Mouse (Mus musculus) lung, embryonic 15.5 days (tissue): ENCODE measurements around the gene Zfp281. TPM values are rescaled to one million over a fixed set of nuclear protein-coding genes. Genes with fewer than 3 reads are reported as not detected.

Experiments used
- ATAC-seq: fragments of 200-750 bp; cut with Nextera tagmentation; 2 replicates; pipeline ENCODE4 v1.8.0; 2017; ENCODE audit warnings: moderate number of reproducible peaks, borderline replicate concordance; ENCODE audit not compliant: low FRiP score, low TSS enrichment; ENCODE audit errors: extremely low read depth
- H3K27ac ChIP-seq: fragments of 300-500 bp; sonication (generic); 2 replicates; pipeline ENCODE4 v1.5.1; 2015; ENCODE audit warnings: moderate library complexity, mild to moderate bottlenecking, inconsistent platforms
- H3K27me3 ChIP-seq: fragments of 300-500 bp; sonication (generic); 2 replicates; pipeline ENCODE4 v1.6.1; 2015; ENCODE audit warnings: inconsistent platforms
- H3K36me3 ChIP-seq: fragments of 300-500 bp; sonication (generic); 2 replicates; pipeline ENCODE4 v1.6.1; 2015; ENCODE audit warnings: inconsistent platforms
- H3K4me1 ChIP-seq: fragments of 300-500 bp; sonication (generic); 2 replicates; pipeline ENCODE4 v1.6.1; 2015; ENCODE audit warnings: inconsistent platforms
- H3K4me2 ChIP-seq: fragments of 300-500 bp; sonication (generic); 2 replicates; pipeline ENCODE4 v1.6.1; 2015; ENCODE audit warnings: inconsistent platforms, mild to moderate bottlenecking, moderate library complexity
- H3K4me3 ChIP-seq: fragments of 300-500 bp; sonication (generic); 2 replicates; pipeline ENCODE4 v1.5.1; 2015; ENCODE audit warnings: mild to moderate bottlenecking, inconsistent platforms
- H3K9ac ChIP-seq: fragments of 300-500 bp; sonication (generic); 2 replicates; pipeline ENCODE4 v1.6.1; 2015; ENCODE audit warnings: inconsistent platforms
- H3K9me3 ChIP-seq: fragments of 300-500 bp; sonication (generic); 2 replicates; pipeline ENCODE4 v1.6.1; 2016; ENCODE audit warnings: inconsistent platforms
- WGBS: fragments of 180-500 bp; shearing (Covaris S2); methylation state at CpG from one replicate; pipeline ENCODE4 v1.1.7; 2015; 5-methylcytosine and 5-hydroxymethylcytosine counted together
- polyA plus RNA-seq: library from polyadenylated mRNA; unstranded; fragments of >200 nt; fragmentation: Nextera tagmentation; extraction: Ambion mirVana; gene quantifications from 2 replicates; pipeline ENCODE4 v1.2.1, GENCODE M21; 2015

The Zfp281 gene
- polyA plus RNA-seq: 20.6 and 22.3 TPM in 2 replicates

DNA sequence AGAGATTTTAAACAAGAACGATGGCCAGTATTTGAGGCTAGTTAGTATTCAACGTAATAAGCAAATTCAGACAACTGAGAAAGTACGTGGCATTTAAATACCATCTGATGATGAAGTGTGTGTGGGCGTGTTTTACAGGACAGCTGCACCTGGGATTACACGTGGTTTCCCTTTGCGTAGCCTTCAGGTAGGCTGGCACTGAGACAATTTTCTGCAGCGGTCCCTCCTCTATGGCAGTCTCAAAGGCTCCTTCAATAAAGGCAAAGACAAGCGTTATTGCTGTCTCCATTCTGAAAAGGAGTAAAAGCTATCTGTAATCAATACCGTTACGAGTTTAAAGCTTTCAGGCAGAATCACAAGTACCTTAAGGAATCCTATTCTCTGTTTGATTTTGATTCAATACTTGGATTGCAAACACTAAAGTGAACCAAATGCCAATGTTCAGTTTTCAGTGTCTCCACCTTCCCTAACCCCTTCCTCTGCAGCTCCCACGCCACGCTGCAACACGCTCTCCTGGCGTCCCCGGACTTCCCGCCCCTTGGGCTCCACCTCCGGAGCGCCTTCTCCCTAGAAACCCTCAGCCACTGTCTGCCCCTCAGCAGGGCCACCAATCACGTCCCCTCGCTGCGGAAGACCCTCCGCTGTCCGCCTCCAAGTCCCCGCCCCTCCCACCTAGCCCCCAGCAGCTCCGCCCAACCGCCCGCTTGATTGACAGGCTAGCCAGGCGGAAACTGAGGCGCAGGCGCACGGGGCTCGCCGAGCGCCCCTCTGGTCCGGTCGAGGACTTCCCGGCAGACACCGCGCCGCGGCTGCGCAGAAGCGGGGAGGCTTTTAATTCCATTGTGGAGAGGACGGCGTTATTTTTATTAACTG is at the start of gene Zfp281:
Gene Zfp281, plus strand, starts transcription at position 756 of the 873 bp plus-strand sequence.
- H3K4me3 ChIP-seq: peak within 1 kb of the TSS; percentile 96
- H3K27ac ChIP-seq: peak within 1 kb of the TSS; percentile 88
- H3K4me1 ChIP-seq: peaks cover 36% of the 10 kb centered on the region
- no peaks in the 10 kb centered on the region for H3K27me3 ChIP-seq
- ATAC-seq: peak; percentile 99
- peak within 1 kb of the TSS; percentile 85 for H3K4me2 ChIP-seq
- no peaks in the 10 kb centered on the region for H3K9me3 ChIP-seq
- 1% methylated on average over 45 of the region's 45 CpGs for WGBS
- peaks cover 15% of the 10 kb centered on the region for H3K36me3 ChIP-seq
- H3K9ac ChIP-seq: peak within 1 kb of the TSS; percentile 89

- no peak overlapping the region for H3K27ac ChIP-seq
- no peaks in the 10 kb centered on the region for H3K9me3 ChIP-seq
- no peak overlapping the region for H3K9ac ChIP-seq
- no peak overlapping the region for H3K4me3 ChIP-seq
- H3K36me3 ChIP-seq: no peaks in the 10 kb centered on the region
- no peak for ATAC-seq
- H3K4me2 ChIP-seq: no peak overlapping the region
- H3K27me3 ChIP-seq: no peaks in the 10 kb centered on the region
- H3K4me1 ChIP-seq: peaks cover 4% of the 10 kb centered on the region; the same call in 1 of the 2 replicates
- 36% methylated on average over 16 of the region's 16 CpGs for WGBS
Observed at GRCm38 (mm10) chr1:136577890-136578663, 46.6 kb upstream of the Zfp281 start.

DNA sequence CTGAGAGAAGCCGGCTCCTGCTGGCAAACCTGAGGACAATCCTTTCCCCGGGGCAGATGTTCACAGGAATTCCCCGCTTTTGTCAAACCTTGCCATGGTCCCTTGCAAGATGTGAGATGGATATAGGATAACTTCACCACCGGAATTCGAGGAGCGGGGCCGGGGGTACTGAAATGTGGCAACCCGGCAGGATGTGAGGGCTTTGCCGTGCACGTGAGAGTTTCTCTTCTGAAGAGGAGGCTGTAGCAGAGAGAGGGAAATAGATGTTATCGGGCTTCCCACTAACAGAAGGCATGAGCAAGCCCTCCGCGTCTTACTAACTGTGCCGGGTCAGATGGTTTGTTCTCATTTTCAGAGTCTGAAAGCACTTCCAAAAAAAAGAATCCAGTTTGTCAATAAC is 45.3 kb upstream of the Zfp281 start:
- H3K4me2 ChIP-seq: no peak overlapping the region
- H3K4me3 ChIP-seq: no peak overlapping the region
- H3K9ac ChIP-seq: no peak overlapping the region
- no peaks in the 10 kb centered on the region for H3K9me3 ChIP-seq
- ATAC-seq: no peak
- no peaks in the 10 kb centered on the region for H3K27me3 ChIP-seq
- H3K27ac ChIP-seq: no peak overlapping the region
- 76% methylated on average over 14 of the region's 14 CpGs for WGBS
- peaks cover 4% of the 10 kb centered on the region; the same call in 1 of the 2 replicates for H3K4me1 ChIP-seq
- no peaks in the 10 kb centered on the region for H3K36me3 ChIP-seq

GRCm38 (mm10) chr1:136580266-136580665 is 44.4 kb upstream of the Zfp281 start:
- WGBS: 68% methylated on average over 8 of the region's 8 CpGs
- H3K27me3 ChIP-seq: no peaks in the 10 kb centered on the region
- H3K9me3 ChIP-seq: no peaks in the 10 kb centered on the region
- H3K9ac ChIP-seq: no peak overlapping the region
- no peak overlapping the region for H3K4me2 ChIP-seq
- ATAC-seq: no peak
- H3K4me3 ChIP-seq: no peak overlapping the region
- H3K36me3 ChIP-seq: no peaks in the 10 kb centered on the region
- H3K27ac ChIP-seq: no peak overlapping the region
- H3K4me1 ChIP-seq: peaks cover 4% of the 10 kb centered on the region; the same call in 1 of the 2 replicates

DNA sequence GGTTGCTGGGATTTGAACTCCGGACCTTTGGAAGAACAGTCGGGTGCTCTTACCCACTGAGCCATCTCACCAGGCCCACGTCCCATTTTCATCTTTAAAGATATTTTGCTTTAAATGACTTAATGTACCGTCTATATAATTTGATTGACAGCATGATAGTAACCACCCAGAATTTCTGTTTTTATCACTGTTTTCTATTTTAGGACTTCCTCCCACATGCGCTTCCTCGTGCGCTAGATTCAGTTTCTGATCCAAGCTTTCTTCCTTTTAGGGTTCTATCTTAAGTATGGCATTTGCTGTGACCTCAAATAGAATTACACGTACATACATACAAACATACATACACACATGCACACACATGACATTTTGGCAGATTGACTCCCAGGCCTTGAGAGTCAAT is 42.9 kb upstream of the Zfp281 start:
- Histone ChIP-seq H3K27me3 (no peaks in the 10 kb centered on the region), H3K4me3 (no peak overlapping the region), H3K9me3 (no peaks in the 10 kb centered on the region), H3K9ac (no peak overlapping the region), H3K27ac (no peak overlapping the region), H3K4me2 (no peak overlapping the region), H3K4me1 (peaks cover 4% of the 10 kb centered on the region; the same call in 1 of the 2 replicates), H3K36me3 (no peaks in the 10 kb centered on the region)
- 83% methylated on average over 8 of the region's 8 CpGs for WGBS
- no peak for ATAC-seq

DNA sequence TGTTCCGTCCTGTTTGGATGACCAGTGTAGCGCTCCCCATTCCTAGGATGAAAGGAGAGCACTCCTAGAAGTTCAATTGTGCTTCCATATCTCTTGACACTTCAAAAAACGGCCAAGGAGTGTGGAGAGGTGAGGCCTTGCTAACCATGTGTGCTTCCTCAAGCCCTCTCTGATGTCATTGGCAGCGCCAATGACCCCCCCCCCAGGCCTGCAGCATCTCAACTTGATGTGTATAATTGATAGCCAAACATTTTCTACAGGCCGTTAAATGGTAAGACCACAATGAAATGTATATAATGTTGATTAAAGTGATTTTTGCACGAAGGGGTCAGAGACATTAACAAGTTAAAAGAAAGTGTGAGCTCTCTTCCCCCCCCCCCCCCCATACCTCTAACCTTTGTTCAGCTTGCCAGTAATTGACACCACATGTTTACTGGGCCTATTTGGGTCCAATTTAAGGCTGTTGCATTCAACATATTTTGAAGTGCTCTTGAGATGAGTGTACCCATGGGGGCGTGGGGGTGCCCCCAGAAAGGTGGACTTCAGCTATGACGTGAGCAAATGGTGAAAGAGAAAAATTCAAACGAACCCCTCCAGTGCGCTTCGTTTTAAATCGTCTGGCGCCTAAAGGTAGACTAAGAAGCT is 36.8 kb upstream of the Zfp281 start:
- Histone ChIP-seq H3K36me3 (no peaks in the 10 kb centered on the region), H3K9ac (no peak overlapping the region), H3K27me3 (no peaks in the 10 kb centered on the region), H3K4me1 (peaks cover 11% of the 10 kb centered on the region), H3K9me3 (no peaks in the 10 kb centered on the region), H3K27ac (no peak overlapping the region), H3K4me3 (no peak overlapping the region), H3K4me2 (no peak overlapping the region)
- 66% methylated on average over 13 of the region's 13 CpGs for WGBS
- ATAC-seq: no peak

GRCm38 (mm10) chr1:136588908-136589307 is 35.8 kb upstream of the Zfp281 start:
- 12% methylated on average over 9 of the region's 9 CpGs for WGBS
- 0 out of 2 replicates have a peak overlapping the region, but pooled peaks have one; percentile 12 for H3K4me3 ChIP-seq

GRCm38 (mm10) chr1:136592741-136593140 is 32.0 kb upstream of the Zfp281 start:
- no peak overlapping the region for H3K4me2 ChIP-seq
- WGBS: 94% methylated on average over 2 of the region's 2 CpGs
- no peak overlapping the region for H3K9ac ChIP-seq
- H3K27me3 ChIP-seq: no peaks in the 10 kb centered on the region
- H3K9me3 ChIP-seq: no peaks in the 10 kb centered on the region
- ATAC-seq: no peak
- no peak overlapping the region for H3K4me3 ChIP-seq
- peaks cover 11% of the 10 kb centered on the region for H3K4me1 ChIP-seq
- H3K27ac ChIP-seq: no peak overlapping the region
- no peaks in the 10 kb centered on the region for H3K36me3 ChIP-seq

More at GRCm38 (mm10) chr1:136588908-136589307, 35.8 kb upstream of the Zfp281 start:
- H3K9ac ChIP-seq: no peak overlapping the region
- H3K4me2 ChIP-seq: peak overlapping the region; percentile 46
- H3K36me3 ChIP-seq: no peaks in the 10 kb centered on the region
- ATAC-seq: 0 out of 2 replicates have a peak, but pooled peaks have one; percentile 27
- no peak overlapping the region for H3K27ac ChIP-seq
- H3K9me3 ChIP-seq: no peaks in the 10 kb centered on the region
- peaks cover 11% of the 10 kb centered on the region for H3K4me1 ChIP-seq
- H3K27me3 ChIP-seq: no peaks in the 10 kb centered on the region

- H3K4me2 ChIP-seq: no peak overlapping the region
- no peak overlapping the region for H3K4me3 ChIP-seq
- H3K27me3 ChIP-seq: no peaks in the 10 kb centered on the region
- no peaks in the 10 kb centered on the region for H3K9me3 ChIP-seq
- ATAC-seq: no peak
- H3K27ac ChIP-seq: no peak overlapping the region
- 78% methylated on average over 5 of the region's 5 CpGs for WGBS
- H3K4me1 ChIP-seq: peaks cover 1% of the 10 kb centered on the region
- H3K9ac ChIP-seq: no peak overlapping the region
- H3K36me3 ChIP-seq: no peaks in the 10 kb centered on the region
Observed at GRCm38 (mm10) chr1:136594235-136594850, 30.4 kb upstream of the Zfp281 start.

- H3K9ac ChIP-seq: no peak overlapping the region
- ATAC-seq: no peak
- no peaks in the 10 kb centered on the region for H3K27me3 ChIP-seq
- H3K36me3 ChIP-seq: no peaks in the 10 kb centered on the region
- no peak overlapping the region for H3K4me3 ChIP-seq
- H3K27ac ChIP-seq: no peak overlapping the region
- WGBS: 73% methylated on average over 2 of the region's 2 CpGs
- peaks cover 4% of the 10 kb centered on the region; the same call in 1 of the 2 replicates for H3K4me1 ChIP-seq
- no peaks in the 10 kb centered on the region for H3K9me3 ChIP-seq
- no peak overlapping the region for H3K4me2 ChIP-seq
Observed at GRCm38 (mm10) chr1:136596821-136597220, 27.9 kb upstream of the Zfp281 start.

GRCm38 (mm10) chr1:136598286-136598685 is 26.4 kb upstream of the Zfp281 start:
- Histone ChIP-seq H3K27ac (no peak overlapping the region), H3K4me2 (no peak overlapping the region), H3K9me3 (no peaks in the 10 kb centered on the region), H3K36me3 (no peaks in the 10 kb centered on the region), H3K27me3 (no peaks in the 10 kb centered on the region), H3K4me3 (no peak overlapping the region), H3K9ac (no peak overlapping the region), H3K4me1 (peaks cover 4% of the 10 kb centered on the region; the same call in 1 of the 2 replicates)
- no peak for ATAC-seq
- 70% methylated on average over 5 of the region's 5 CpGs for WGBS
